Mouse (Mus musculus) heart, postnatal 0 days (tissue): ENCODE results near the gene Lmntd1.

ENCODE experiments used
- CTCF ChIP-seq: IDR thresholded peaks from 2 replicates; pipeline ENCODE4 v1.5.1; 2016; ENCODE audit warnings: antibody characterized with exemption, control low read depth, low read depth
- EP300 ChIP-seq: IDR thresholded peaks from 2 replicates; pipeline ENCODE4 v1.6.1; 2016; ENCODE audit warnings: antibody characterized with exemption, low read depth

DNA sequence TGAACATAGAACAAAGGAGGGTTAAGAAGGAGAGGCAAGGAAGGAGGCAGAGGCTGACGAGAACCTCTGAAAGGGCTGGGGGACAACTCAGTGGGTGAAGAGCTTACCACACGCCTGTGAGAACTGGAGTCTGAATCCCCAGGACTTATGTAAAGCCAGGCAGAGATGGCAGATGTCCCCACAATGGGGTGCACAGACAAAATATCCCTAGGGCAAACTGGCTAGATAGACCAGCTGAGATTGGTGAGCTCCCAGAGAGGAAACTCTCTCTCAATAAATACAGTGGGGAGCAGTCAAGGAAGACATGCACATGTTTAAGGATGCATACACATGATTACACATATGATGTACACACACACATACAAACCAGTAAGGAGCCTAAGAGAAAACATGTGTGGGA, 10.0 kb downstream of the Lmntd1 start:
- no peak for TF ChIP-seq EP300
- no peak for TF ChIP-seq CTCF
